Mouse (Mus musculus) NIH3T3 (cell line): ENCODE results near the gene Erf.

Experiments used
- DNase-seq: peaks from one replicate; pipeline ENCODE4 v3.0.0-alpha.2; 2012; ENCODE audit warnings: low read depth

Gene Erf

DNA sequence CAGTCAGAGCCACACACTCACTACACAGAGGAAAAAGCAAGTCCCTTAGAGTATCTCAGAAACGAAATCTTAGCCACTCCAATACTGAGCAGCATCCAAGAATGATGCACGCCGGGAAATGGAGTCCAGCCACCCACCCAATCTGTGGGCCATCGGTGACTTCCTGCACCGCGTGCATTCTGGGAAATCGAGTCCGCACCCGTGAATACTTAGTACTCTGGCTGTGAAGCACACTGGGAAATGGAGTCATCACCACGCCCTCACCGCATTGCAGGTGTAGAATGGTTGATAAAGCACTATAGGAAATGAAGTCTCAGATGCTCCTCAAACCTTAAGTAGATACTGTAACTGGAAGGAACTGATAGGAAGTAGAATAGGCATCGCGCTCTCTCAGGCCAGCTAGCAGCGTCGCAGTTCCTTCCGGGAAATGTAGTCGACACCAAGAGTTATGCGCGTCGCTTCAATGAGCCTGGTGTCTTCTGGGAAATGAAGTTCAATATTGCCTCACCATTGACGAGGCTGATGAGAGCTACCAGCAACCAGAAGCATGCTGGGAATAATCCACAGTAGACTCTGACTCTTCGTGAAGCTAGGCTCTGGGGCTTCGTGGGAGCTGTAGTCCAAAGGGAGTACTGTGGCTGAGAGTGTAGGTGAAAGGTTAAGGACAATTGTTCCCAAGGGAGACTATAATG, 12.4 kb downstream of the Erf start:
- DNase-seq: peak; percentile 94

DNA sequence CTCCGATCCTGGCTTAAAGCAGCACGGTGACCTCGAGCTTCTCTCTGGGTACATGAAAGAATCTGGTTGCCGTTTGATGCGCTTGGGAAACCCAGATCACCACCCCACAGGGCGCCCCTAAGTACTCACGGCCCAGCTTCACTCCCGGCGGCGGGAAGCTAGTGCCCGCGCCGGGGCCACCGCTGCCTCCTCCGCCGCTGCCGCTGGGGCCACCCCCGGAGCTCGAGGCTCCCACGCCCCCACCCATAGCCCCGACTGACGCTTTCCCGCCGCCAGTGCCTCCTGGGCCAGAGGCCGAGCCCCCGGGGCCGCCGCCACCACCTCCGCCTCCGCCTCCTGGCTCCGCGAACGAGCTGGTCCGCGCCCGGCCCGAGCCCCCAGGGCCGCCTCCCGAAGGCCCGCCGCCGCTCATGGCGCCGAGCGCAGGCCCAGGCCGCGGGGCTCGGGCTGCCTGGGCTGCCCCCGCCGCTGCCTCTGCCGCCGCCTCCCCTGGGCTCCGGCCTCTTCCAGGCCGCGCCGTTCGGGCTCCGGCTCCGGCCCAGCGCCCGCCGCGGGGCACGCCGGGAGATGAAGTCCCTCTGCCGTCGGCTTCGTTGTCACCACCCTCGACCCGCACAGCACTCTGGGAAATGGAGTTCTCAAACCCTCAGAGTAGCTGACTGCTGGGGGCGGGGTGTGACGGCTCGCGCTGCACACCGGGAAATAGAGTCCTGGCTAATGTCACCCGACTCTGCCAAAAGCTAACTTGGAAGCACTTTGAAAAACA, 13.1 kb downstream of the Erf start, which contains the start of gene Gsk3a:
Gsk3a (minus strand) TSS at position 603 of the 766 bp plus-strand sequence.
- peak; percentile 98 for DNase-seq

DNA sequence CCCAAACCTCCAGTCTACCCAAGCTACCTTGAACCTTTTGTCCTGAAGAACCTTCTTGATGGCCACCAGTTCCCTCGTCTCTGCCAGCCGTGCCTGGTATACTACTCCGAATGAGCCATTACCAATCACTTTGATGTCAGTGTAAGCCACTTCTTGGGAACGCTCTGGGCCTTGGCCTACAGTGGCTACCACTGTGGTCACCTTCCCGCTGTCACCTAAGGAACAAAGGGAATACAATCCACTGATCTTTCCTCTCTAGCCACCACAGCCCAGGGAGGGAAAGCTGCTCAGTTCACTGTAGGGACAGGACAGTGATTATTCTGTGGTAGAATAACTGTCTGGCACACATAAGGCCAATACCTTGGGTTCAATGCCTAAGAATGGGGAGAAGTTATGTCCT, 15.0 kb downstream of the Erf start:
- no peak for DNase-seq

DNA sequence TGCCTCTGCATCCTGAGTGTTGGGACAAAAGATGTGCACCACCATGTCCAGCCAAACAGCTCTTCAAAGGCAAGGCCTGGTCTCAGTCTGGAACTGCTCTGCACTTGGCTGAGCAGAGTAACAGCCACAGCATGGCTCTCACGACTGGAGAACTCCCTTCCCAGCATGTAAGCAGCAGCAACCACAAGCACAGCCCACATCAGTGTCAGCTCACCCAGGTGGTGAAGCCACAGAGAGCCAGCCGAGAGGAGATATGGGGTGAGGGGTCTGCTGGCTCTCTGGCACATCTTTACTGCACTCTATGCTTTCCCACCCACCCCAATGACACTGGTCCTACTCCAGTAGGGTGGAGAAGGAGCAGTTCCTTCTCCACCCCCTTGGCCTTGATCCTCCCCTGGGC, 17.5 kb downstream of the Erf start:
- no peak for DNase-seq

DNA sequence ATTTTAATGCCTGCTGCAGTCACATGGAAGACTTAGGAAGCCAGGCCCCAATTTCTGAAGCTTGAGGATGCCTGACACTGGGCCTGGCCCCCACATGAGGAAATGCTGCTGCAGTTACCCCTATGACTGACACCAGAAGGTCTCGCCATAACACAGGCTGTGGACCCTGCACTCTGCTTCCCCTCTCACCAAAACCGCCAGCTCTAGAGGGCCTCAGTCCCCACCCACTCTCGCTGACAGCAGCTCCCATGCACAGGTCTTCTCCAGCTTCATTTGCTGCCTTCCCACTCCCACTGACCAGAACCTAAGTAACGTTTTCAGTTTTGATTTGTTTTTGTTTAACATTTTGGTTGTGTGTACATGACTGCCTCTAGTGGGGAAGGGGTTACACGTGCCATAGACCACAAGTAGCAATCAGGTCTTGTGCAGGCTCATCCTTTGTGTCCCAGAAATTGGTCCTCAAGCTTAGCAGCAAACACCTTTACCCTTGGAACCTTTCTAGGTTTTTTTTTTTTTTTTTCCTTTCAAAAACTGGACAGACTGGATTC, 18.4 kb downstream of the Erf start:
- no peak for DNase-seq

DNA sequence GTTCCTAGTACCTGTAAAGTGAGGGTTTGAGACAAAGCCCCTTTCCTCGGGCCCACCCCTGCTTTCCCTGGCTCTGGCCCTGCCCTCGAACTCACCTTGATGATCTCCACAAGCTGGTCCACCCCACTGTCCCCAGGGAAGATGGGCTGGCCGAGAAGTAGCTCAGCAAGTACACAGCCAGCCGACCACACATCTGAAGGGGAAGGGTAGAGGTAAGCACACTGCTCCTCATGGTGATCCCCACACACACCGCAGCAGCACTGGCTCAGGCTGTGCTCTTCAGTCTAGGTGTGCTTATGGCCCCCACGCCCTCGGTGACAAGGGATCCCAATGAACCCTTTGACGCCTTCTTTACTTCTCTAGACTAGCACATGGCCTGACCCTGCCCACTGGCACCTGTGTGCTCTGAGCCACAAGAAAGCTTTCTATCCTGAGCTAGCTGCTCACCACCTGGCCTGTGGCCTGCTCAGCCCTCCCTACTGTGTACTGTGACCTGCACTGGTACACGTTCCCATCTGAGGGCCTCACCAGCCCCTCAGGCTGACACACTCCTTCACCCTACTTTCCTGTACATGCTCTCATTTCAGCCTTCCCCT, 19.8 kb downstream of the Erf start:
- no peak for DNase-seq

DNA sequence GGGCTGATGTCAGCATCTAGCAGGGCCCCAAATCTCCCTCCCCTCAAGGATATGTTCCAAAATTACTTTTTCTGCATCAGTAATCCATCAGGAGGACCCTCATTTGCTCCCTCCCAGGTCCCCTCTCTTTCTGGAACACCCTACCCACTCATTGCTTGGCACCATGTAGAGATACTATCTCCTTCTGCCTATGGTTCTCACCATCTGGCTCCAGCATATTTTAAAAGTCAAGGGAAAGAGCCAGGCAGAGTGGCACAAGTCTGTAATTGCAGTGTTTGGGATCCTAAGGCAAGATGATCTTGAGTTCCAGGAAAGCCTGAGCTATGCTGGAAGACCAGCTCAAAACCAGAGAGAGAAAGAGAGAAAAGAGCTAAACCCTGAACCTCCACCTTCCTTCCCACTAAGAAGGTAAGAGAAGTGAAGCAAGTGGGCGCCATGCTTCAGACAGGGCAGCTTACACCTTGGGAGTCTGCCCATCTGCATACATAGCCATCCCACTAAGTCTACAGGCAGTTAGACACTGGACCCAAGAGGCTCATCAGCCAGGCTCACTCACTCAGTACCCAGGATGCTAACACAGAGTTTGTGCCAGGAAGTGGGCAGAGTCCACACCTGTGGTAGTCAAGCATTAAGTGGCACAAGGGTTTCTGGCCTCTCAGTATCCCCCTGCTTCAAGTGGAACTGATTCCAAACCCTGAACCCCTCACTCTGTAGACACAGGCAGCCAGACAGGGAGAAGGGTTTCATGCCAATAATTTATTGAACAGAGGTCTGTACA, 22.8 kb downstream of the Erf start:
- DNase-seq: no peak

DNA sequence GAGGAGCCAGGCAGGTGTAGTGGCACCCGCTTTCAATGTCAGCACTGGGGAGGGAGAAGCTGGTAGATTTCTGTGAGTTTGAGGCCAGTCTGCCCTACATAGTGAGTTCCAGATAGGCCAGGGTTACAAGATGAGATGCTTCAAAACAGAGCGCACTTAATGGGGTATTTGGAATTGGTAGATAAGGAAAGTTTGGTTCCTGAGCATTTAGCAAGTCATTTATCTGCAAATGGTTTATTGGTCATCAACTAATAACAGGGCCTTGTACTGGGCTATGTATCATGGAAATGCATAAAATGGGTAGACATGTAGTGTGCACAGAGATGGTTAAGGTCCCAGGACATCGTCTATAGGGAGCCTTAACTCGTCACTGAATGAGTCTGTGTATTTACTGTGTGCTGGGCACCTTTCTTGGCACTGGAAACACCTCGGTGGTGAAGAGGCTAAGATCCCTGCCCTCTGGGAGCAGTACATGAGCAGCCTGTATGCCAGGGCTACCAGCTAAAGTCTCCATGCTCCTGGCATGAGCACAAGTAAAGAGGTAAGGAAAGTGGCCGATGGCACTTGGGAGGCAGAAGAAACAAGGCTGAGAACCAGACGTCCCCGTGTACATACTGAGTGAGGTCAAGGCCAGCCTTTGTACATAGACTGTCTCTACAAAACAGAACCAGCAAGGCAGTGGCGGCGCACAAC, 28.1 kb downstream of the Erf start:
- DNase-seq: no peak

DNA sequence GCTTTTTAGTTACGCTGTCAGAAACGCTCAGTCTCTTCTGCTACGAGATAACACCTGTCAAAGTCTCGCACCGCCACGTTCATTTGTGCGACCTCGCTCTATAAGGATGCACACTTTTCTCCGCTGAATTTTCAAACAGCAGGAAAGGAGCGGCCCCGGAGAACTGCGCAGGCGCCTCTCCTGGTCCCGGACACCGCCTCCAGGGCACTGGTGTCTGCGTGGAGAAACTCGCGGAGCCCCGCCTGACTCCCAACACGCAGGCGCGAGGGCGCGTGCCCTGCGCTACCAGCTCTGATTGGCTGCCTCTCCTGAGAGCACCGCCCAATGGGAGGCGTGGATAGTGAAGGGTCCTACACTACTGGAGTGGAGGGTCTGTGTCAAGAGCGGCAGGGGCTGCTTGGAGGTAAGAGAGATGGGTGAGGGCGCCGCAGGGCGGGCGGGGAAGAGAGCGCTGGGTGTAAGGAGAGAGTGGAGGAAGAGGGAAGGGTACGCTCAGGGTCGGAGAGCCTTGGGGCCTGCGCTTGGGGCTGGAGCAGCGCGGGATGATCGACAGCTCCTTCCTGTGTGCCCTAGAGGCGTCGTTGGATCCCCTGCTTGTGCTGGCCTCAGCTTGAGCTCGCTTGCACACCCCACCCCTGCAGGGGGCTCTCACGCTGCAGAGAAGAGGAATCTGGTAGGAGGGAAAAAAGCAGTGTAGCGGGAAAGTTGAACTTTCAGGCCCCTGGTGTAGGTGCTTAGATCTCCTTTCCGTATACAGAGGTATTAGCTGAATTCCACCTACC, 29.3 kb downstream of the Erf start, which contains the start of gene Zfp526:
Zfp526 (plus strand) TSS at position 324 of the 782 bp plus-strand sequence.
- DNase-seq: peak; percentile 99

DNA sequence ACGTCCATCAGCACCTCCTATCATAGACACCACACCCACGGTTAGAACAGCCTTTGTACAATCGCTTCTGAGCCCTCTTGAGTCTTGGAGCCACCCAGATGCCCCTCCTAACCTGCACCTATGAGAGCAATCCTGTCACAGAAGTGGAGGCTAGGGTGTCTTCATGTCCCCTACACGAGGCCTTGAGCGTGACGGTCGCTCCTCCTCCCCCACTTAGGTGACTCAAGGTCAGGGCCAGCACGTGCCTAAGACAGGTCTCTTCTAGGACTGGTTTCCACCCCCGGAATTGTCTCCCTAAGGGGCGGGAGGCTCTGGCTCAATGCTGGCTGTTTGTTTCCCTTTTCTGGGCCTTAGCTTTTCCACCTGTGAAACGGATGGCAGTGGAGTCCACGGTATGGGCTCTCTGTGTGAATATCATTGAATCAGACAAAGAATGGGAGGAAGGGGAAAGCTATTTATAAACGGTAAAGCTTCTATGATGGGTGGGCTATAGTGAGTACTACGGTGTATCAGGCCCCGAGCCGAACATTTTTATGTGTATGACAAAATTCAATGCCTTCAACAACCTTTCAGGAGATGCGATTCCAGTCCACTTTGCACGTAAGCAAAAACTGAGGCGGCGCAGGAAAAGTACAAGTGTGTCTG, 30.0 kb downstream of the Erf start, which contains the start of gene Dedd2:
Dedd2 (minus strand) TSS at position 159 of the 645 bp plus-strand sequence.
- DNase-seq: no peak

DNA sequence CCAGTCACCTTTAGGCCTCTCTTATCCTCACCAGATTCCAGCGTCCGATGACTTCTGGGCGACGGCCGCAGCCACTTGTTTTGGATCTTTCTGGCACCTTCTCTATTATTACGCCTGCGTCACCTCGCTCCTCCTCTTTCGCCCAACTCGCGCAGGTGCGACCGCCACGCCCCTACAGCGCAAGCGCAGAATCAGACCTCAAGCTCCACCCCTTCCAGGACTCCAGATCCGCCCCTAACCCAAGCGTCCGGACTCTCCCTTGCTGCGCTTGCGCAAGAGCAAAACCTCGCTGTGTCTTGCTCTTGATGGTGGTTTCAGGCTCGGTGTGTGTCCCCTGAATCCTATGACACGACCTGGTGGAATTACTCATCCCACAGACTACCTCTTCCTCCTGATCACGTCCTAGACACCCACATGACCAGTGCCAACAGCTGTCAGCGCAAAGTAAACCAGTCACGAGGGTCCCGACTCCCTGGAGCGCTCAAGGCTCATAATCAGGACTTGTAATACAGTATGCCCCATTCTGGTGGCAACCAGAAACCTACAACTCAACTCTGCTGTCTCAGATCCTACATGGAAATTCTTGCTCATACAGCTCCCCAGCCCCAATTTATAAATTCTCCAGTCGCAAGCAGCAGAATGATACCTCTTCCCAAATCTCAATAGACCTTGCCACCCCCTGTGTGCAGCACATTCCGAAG, 30.7 kb downstream of the Erf start:
- peak; percentile 97 for DNase-seq

DNA sequence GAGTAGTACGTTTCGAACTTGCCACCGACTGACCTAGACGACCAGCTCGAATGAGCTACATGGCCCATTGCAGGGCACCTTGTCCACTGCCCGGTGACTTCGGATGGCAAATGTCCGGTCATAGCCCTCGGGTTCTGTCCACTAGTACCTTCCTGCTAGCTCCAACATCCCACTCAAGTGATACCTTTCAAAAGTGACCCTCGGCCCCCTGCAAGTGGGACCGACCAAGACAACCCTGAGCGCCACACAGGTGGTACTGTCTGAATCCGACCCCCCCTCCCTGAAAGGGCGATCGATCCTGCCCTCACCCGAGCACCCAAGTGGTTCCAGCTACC, 31.2 kb downstream of the Erf start:
- no peak for DNase-seq

DNA sequence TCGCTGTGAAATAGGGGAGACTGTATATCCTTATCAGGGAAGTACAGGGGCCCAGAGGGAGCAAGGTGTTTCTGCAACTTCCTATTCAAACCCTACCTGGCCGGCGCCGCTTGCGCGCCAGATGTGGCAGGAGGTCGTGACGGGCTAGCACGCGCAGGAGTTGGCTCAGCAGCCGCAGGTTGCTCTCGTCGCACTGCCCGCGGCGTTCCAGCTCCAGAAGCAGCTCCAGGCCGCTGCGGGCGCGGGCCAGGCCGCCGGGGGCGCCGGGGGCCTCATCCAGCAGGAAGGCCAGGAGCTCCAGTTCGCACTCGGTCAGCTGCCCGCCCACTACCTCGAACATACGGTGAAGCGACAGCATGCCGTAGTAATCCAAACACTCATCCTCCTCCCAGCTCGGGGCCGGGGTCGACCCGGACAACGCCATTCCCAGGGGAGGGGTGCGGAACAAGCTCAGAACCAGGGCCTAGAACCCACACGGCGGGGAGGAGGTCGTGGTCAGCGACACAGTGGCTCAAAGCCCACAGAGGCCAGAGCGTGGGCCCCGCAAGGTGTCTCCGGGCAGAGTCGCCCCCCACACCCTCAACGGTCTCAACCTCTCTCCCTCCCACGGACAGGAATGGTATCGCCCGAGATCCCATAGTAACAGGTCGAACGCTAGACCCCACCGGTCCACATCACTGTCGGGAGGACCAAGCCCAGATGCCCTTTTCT, 31.7 kb downstream of the Erf start:
- peak; percentile 76 for DNase-seq

DNA sequence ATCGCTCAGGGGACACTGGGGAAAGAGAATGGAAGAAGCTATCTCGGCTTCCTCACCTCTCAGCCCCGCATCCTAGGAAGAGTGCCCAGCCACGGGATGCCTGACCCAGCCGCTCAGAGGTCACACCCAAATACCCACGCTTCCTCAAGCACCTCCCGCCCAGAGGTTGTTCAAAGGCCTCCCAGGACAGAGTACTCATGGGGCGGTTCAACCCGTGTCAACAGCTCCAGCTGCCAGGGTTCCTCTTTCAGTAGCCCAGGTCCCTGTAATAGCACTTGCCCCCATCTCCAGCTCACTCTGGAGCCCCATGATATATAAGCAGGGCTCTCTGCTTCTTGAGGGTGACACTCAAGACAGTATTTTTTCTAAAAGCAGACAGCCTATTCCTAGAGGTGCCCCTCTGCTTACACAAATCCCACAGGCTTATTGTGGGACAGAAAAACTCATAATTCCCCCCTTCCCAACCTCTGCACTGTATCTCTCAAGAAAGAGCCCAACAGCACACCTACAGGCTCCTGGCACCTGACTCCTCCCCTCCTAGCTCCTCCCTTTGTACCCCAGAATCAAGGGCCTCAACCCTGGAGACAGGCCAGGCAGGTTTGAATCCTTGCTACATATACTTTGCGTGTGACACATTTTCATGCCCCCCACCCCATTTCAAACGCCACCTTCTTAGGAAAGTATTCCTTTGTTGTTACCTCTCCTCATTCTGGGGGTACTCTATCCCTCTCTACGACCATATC, 32.7 kb downstream of the Erf start:
- no peak for DNase-seq

DNA sequence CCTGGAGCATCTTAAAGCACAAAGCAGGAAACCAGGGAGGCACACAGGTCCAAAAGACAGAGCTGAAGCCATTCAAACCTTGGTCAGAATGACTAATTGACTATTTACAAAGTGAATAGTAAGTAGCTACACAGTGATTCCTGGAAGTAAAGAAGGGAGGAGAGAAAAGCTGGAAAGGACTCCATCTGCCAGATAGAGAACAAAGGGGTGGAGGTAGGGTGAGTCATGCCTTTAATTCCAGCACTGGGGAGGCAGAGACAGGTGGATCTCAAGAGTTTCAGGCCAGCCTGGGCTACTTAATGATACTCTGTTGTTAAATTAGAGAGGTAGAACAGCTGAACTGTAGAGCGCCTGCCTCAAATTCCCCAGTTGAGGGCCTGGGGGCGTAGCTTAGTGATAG, 36.4 kb downstream of the Erf start:
- no peak for DNase-seq

DNA sequence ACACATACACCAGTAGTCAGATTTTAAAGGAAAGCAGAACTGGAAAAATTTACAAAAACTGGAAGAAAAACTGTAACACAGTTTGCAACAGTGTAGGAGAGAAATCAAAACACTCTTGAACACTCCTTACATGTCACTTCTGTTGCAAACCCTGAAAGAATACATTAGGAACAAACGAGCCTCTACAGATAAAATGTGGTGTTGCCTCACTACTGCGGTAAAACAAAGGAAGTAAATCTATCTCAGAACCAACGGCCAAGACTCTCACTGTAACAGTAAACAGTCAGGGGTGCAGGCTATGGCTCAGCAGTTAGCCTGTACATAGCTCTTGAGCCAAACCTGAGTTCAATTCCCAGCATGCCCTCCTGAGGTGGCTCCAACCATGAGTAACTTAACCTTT, 37.5 kb downstream of the Erf start:
- no peak for DNase-seq

DNA sequence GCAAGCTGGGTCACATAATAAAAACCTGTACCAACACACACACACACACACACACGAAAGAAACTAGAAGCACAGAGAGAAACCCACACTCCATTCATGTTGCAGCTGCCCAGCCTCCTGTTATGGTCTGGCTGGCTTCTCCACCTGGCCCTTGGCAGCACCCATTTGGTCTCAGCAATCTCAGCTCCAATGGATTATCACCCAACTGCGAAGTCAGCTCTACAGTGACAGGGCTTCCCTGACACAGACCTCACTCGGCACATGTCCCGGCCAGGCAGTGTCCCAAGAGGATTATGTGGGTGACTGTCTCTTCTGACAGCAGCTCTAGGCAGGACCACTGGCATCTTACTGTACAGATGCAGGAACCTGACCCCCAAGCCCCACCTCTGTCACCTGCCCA, 40.1 kb downstream of the Erf start:
- DNase-seq: no peak

DNA sequence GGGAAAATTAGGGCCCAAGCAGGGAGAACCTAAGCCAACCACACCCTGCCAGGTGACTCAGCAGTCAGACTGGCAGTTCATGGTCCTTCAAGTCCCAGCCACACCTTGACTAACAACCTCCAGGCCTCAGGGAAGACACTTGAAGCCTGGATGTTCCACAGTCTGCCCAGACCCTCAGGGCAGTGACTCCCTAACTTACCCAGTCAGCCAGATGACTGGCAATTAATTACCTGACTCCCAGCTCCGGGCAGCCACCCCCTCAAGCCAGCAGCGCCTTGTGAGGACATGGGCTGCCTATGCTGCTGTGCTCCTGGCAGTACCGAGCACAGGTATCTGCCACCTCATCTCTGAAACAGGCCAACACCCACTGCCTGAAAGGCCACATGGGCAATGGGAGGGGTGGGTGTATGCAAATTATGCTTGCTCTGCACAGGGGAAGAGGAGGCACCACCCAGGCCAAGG, 41.4 kb downstream of the Erf start:
- no peak for DNase-seq
